Mouse (Mus musculus): Measurements from ENCODE around the gene Zdhhc14.

- TF ChIP-seq CTCF (IDR thresholded peaks at IDR 0.05; ENCODE audit: borderline replicate concordance, insufficient read depth, low read depth, low read length), result no peak
- no peak for TF ChIP-seq POLR2A (IDR thresholded peaks at IDR 0.05; ENCODE audit: borderline replicate concordance, insufficient read depth, low read length)
Measured at GRCm38 (mm10) chr17:5688669-5689068, 196.3 kb downstream of the Zdhhc14 start.

Measured in cerebellum, adult 2 months (tissue).